Mouse (Mus musculus) kidney, postnatal 4 days (tissue): Measurements from ENCODE around the gene Trex1.
A peak's percentile ranks its signal among the peaks of the same experiment; 100 is the strongest.

Experiments used
- DNase-seq, 2 experiments: peaks; one replicate each; pipeline ENCODE4 v3.0.0; 2021; ENCODE audit warnings: mixed read lengths in 2 of 2

The Trex1 gene

DNA sequence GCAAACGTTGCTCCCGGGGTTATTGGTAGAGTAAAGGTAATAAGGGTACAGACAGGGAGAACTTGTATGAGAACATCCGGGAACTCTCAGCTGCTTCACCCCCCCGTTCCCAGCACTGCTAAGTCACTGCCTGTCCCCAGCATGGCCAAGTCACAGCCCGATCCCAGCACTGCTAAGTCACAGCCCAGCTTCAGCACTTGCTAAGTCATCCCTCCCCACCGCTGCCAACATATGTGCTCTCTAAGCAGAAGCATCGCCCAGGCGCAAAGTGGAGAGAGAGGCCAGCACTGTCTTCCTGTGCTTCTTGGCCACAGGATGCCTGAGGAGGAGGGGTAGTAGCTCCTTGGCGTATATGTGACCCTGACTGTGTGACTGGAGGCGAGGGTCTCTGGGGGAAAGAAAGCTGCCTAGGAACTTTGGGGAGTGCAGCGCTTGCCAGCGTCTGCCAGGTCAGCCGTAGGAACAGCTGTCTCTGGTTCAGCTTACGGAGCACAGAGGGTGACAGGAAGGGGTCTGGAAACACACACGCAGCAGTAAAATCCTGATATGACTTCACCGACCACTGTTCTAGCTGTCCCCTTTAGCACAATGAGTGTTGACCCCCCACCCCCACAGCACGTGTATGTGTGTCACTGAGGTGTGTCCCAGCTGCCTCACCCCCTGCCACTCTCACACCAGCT lies 49.8 kb downstream of the Trex1 start:
- peak; percentile 43 to 59 for DNase-seq

DNA sequence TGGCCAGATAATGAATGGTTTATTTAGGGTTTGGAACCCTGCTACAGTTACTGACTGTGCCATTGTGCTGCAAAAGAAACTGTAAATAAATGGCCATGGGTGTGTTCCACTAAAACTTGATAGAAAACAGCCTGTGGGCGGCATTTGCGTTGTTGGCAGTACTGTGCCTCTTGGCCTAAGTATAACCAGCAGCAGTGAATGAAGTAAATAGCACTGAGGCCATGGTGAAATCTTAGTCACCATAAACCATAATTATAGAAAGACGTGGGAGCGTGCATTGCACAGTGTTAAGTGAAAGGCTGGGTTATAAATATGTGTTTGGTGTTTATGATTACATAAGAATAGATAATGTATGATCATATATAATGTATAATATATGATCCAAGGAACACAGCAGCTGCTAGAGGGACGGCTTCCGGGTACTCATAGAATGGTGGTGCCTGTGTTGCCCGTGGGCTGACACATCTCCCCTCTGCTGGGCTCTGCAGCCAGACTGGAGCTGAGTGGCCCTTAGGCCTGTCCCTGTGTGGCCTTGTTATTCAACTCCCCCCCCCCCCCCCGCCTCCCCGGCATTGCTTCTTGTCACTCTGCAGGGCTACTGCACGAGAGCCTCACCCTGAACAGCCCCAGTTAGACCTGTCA lies 50.4 kb downstream of the Trex1 start:
- DNase-seq, result no peak

DNA sequence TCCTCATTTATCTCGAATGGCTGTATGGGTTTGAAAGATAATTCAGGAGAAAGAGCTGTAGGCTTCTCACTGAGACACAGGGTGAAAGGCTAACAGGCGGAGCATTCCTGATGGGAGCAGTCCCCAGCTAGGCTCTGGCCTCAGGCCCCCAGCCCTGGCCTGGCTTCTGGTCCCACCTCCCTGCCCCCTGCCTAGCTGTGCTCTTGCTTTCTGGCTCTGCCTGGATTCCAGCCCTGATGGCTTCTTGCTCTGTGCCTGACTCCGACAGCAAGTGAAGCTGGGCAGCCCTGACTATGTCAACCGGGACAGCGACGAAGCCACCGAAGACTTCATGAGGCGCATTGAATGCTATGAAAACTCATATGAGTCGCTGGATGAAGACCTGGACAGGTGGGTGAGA lies 51.5 kb downstream of the Trex1 start:
- no peak for DNase-seq
